Mouse (Mus musculus) heart, embryonic 13.5 days (tissue): ENCODE data around the gene Bod1. TPM values are rescaled to one million over a fixed set of nuclear protein-coding genes. Genes with fewer than 3 reads are reported as not detected.

Source experiments
- ATAC-seq: fragments of 200-750 bp; cut with Nextera tagmentation; 2 replicates; pipeline ENCODE4 v1.8.0; 2017; ENCODE audit warnings: moderate TSS enrichment; ENCODE audit not compliant: insufficient number of reproducible peaks, low FRiP score, low TSS enrichment; ENCODE audit errors: extremely low read depth
- H3K27ac ChIP-seq: fragments of 300-500 bp; sonication (generic); replicated peaks from 2 replicates; pipeline ENCODE4 v1.5.1; 2015; ENCODE audit warnings: moderate library complexity, mild to moderate bottlenecking, inconsistent platforms
- H3K27me3 ChIP-seq: fragments of 300-500 bp; sonication (generic); replicated peaks from 2 replicates; pipeline ENCODE4 v1.6.1; 2015; ENCODE audit warnings: mild to moderate bottlenecking, inconsistent platforms
- H3K36me3 ChIP-seq: fragments of 300-500 bp; sonication (generic); 2 replicates; pipeline ENCODE4 v1.6.1; 2015; ENCODE audit warnings: mild to moderate bottlenecking, inconsistent platforms
- H3K4me1 ChIP-seq: fragments of 300-500 bp; sonication (generic); 2 replicates; pipeline ENCODE4 v1.6.1; 2015; ENCODE audit warnings: inconsistent platforms
- H3K4me2 ChIP-seq: fragments of 300-500 bp; sonication (generic); 2 replicates; pipeline ENCODE4 v1.6.1; 2015; ENCODE audit warnings: inconsistent platforms, mild to moderate bottlenecking, moderate library complexity
- H3K4me3 ChIP-seq: fragments of 300-500 bp; sonication (generic); 2 replicates; pipeline ENCODE4 v1.5.1; 2015; ENCODE audit warnings: moderate library complexity, mild to moderate bottlenecking, inconsistent platforms
- H3K9ac ChIP-seq: fragments of 300-500 bp; sonication (generic); 2 replicates; pipeline ENCODE4 v1.6.1; 2015; ENCODE audit warnings: inconsistent platforms, mild to moderate bottlenecking, moderate library complexity
- H3K9me3 ChIP-seq: fragments of 300-500 bp; sonication (generic); 2 replicates; pipeline ENCODE4 v1.6.1; 2016; ENCODE audit warnings: inconsistent platforms
- WGBS: fragments of 180-500 bp; shearing (Covaris S2); methylation state at CpG from one replicate; pipeline ENCODE4 v1.1.7; 2015; ENCODE audit warnings: mixed read lengths; 5-methylcytosine and 5-hydroxymethylcytosine counted together
- polyA plus RNA-seq: library from polyadenylated mRNA; unstranded; fragments of >200 nt; fragmentation: Nextera tagmentation; extraction: Ambion mirVana; gene quantifications from 2 replicates; pipeline ENCODE4 v1.2.1, GENCODE M21; 2015

Bod1 gene
- polyA plus RNA-seq, 1 experiment from 2014 or later, result 68.0 TPM

- Histone ChIP-seq H3K4me3 (no peak overlapping the region), H3K4me1 (no peaks in the 10 kb centered on the region), H3K27ac (no peak overlapping the region), H3K9me3 (no peaks in the 10 kb centered on the region), H3K36me3 (no peaks in the 10 kb centered on the region), H3K27me3 (0 out of 2 replicates have a peak, but pooled peaks cover 4% of the 10 kb centered on the region), H3K4me2 (no peak overlapping the region), H3K9ac (no peak overlapping the region)
- no peak for ATAC-seq
- WGBS, result 65% methylated on average over 5 of the region's 5 CpGs
These were observed 31.5 kb downstream of the Bod1 start for GRCm38 (mm10) chr11:31640187-31640586.

DNA sequence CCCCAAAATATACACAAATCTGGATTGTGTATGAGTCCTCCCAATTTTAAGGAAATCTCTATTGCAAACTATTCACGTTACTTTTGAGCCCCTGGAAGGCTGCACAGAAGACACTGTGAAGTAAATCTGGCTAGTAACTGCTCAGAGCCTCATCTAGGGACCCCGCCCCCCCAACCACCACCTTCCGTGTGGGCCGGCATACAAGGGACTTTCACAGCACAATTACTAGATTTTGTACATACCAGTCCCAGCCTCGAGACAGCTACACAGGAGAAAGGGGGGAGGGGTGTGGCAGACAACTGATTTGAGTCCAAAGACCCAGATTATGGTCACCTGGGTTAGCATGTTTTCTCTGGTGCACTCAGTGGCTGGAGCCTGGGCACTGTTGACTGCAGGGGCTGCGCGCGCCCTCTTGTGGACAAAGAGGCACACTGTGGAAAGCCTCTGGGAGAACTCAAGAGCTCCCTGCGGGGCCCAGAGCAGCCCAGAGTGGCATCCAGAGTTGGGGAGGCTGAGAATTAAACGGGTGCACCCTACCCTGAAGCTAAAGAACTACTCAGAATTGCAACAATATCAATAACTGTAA, 33.8 kb downstream of the Bod1 start:
- 27% methylated on average over 10 of the region's 10 CpGs for WGBS
- Histone ChIP-seq H3K4me2 (0 out of 2 replicates have a peak overlapping the region, but pooled peaks have one; percentile 33), H3K4me3 (no peak overlapping the region), H3K27me3 (0 out of 2 replicates have a peak, but pooled peaks cover 4% of the 10 kb centered on the region), H3K27ac (no peak overlapping the region), H3K9me3 (no peaks in the 10 kb centered on the region), H3K4me1 (peaks cover 6% of the 10 kb centered on the region; the same call in 1 of the 2 replicates), H3K36me3 (no peaks in the 10 kb centered on the region), H3K9ac (0 out of 2 replicates have a peak overlapping the region, but pooled peaks have one; percentile 52)
- no peak for ATAC-seq

DNA sequence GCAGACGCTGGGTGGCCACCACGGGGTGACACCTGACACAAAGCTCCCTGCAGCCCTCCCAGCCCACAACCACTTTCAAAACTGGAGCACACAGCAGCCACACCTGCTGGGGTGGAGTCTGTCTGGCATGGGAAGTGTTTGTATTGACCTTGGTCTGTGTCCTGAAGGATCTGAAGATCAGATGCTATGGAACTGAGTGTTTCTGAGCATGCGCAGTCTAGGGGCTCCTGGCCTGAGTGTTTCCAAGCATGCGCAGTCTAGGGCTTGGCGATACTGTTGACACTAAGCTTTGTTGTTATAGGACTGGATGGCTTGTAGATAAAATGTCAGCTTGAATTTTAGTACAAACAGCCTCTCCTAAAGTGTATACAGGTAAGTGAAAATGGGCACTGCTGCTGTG, 43.0 kb downstream of the Bod1 start:
- Histone ChIP-seq H3K4me1 (no peaks in the 10 kb centered on the region), H3K4me2 (no peak overlapping the region), H3K36me3 (no peaks in the 10 kb centered on the region), H3K9me3 (no peaks in the 10 kb centered on the region), H3K27me3 (no peaks in the 10 kb centered on the region), H3K4me3 (no peak overlapping the region), H3K9ac (no peak overlapping the region), H3K27ac (no peak overlapping the region)
- ATAC-seq, result no peak
- 81% methylated on average over 5 of the region's 5 CpGs for WGBS

DNA sequence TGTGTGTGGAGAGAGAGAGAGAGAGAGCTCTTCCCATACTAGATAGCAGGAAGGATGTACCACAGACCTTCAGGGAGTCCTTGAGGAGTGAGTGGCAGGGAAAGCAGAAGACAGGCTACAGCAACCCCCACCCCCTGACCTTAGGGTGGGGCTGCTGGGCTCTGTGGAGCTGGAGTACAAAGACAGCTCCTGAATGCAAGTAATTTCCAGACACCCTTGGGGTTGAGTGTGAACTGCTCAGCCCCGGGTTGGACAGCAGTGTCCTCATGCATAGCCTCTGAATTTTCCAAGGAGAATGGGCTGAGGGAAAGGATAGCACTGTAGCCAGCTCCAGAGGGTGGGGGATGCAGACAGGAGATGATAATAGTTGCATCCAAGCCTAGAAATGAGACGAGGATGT, 50.9 kb downstream of the Bod1 start:
- WGBS, result 41% methylated on average over 2 of the region's 2 CpGs
- Histone ChIP-seq H3K9me3 (no peaks in the 10 kb centered on the region), H3K27ac (no peak overlapping the region), H3K4me3 (no peak overlapping the region), H3K4me1 (peaks cover 16% of the 10 kb centered on the region), H3K9ac (no peak overlapping the region), H3K36me3 (no peaks in the 10 kb centered on the region), H3K4me2 (no peak overlapping the region), H3K27me3 (no peaks in the 10 kb centered on the region)
- no peak for ATAC-seq

DNA sequence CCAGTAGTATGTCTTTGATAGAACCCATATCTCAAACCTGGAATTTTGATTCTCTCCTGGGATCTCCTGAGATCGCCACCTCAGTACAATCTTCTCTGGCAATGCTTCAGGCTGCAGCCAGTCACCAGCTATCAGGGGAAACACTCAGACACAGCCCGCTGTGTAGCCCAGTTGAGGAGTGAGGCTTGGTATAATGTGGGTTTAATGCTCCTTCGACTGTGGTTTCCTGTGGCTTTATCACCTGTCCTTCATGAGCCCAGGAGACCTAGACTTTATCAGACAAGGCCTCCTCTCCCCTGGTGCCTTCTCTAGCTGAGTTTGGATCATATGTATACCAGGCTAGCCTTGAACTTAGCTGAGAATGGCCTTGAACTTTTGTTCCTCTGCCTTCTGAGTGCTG, 53.9 kb downstream of the Bod1 start:
- no peak overlapping the region for H3K4me2 ChIP-seq
- no peak overlapping the region for H3K4me3 ChIP-seq
- no peaks in the 10 kb centered on the region for H3K9me3 ChIP-seq
- 45% methylated on average over 3 of the region's 3 CpGs for WGBS
- no peak for ATAC-seq
- no peak overlapping the region for H3K27ac ChIP-seq
- peaks cover 29% of the 10 kb centered on the region for H3K4me1 ChIP-seq
- H3K36me3 ChIP-seq, result no peaks in the 10 kb centered on the region
- no peaks in the 10 kb centered on the region for H3K27me3 ChIP-seq
- H3K9ac ChIP-seq, result no peak overlapping the region

GRCm38 (mm10) chr11:31617236-31617635, 54.4 kb downstream of the Bod1 start:
- peaks cover 29% of the 10 kb centered on the region for H3K4me1 ChIP-seq
- no peaks in the 10 kb centered on the region for H3K27me3 ChIP-seq
- ATAC-seq, result no peak
- H3K9me3 ChIP-seq, result no peaks in the 10 kb centered on the region
- 20% methylated on average over 3 of the region's 3 CpGs for WGBS
- no peak overlapping the region for H3K27ac ChIP-seq
- H3K4me2 ChIP-seq, result no peak overlapping the region
- no peak overlapping the region for H3K4me3 ChIP-seq
- no peak overlapping the region for H3K9ac ChIP-seq
- H3K36me3 ChIP-seq, result no peaks in the 10 kb centered on the region

- H3K27ac ChIP-seq, result no peak overlapping the region
- 59% methylated on average over 4 of the region's 4 CpGs for whole genome bisulfite sequencing
- ATAC-seq, result no peak
These were observed 55.0 kb downstream of the Bod1 start for GRCm38 (mm10) chr11:31616722-31617121.

More at GRCm38 (mm10) chr11:31616722-31617121, 55.0 kb downstream of the Bod1 start:
- no peaks in the 10 kb centered on the region for H3K9me3 ChIP-seq
- H3K36me3 ChIP-seq, result no peaks in the 10 kb centered on the region
- no peak overlapping the region for H3K4me3 ChIP-seq
- H3K4me2 ChIP-seq, result no peak overlapping the region
- H3K4me1 ChIP-seq, result peaks cover 29% of the 10 kb centered on the region
- no peaks in the 10 kb centered on the region for H3K27me3 ChIP-seq
- H3K9ac ChIP-seq, result no peak overlapping the region

Other genes starting within 250 kb of the Bod1 start
- gene Cpeb4, start 200.3 kb upstream of the Bod1 start, polyA plus RNA-seq, result 6.2 and 6.7 TPM in 2 replicates